Mouse (Mus musculus) kidney, postnatal 36 days (tissue): Measurements from ENCODE around the gene Sgip1.

Experiments
- DNase-seq, 2 experiments: peaks; one replicate each; pipeline ENCODE4 v3.0.0; 2021 to 2022; ENCODE audit warnings: mixed read lengths in 2 of 2

Gene Sgip1

DNA sequence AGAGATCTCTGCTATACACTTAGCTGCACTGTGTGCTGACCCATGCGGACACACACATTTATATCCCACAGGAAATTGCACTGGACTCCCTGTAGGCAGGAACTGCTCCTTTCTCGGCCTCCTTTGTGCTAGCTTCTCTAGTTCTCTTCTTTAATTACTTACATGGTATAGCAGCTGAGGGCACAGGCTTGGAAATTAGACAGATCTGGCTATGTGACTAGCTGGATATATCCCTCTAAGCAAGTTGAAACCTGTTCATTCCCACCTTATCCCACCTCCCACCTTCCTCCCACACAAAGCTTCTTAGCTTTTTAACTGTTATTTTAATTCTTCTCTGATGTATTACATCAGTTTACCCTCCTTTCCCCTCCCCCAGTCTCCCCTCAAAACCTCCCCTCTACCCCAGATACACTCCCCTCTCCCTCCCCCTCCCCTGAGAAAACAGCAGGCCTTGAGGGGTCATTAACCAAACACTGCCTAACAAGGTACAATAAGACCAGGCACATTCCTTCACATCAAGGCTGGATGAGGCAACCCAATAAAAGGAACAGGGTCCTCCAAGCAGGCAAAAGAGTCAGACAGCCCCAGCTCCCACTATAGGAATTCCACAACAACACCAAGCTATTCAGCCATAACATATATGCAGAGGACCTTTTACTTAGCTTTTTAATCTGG lies 34.6 kb downstream of the Sgip1 start:
- no peak for DNase-seq

GRCm38 (mm10) chr4:102779902-102780301 lies 38.8 kb downstream of the Sgip1 start:
- no peak for DNase-seq

DNA sequence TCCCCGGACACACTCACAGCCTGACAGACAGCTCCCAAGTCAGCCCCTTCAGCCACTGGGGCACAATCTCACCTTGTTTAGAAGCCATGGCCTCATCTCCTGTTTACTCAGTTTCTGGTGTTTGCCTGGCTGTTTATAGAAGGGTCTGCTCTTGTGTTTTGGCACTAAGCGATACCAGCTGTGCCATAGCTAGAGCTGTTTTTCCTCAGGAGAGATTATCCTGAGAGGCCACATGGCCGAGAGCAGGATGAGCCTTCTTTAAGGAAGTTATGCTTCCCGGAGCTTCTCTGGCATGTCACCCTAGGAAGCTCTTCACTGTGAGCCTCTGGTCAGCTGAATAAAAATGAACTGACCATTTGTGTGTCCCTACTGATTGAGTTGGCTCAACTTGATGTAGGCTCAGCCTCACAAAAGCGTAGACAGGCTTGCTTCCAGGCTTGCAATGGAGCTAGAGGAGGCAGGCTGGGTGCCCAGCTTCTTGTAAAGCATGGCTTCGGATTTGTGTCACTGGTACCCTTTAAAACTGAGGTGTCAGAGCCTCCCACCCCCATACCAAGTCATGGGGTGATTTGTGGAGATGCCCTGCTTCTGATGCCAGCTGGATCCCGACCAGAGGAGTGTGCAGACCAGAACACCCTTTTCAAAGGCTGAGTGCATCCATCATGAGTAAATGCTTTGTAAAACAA lies 42.1 kb downstream of the Sgip1 start:
- DNase-seq: no peak

DNA sequence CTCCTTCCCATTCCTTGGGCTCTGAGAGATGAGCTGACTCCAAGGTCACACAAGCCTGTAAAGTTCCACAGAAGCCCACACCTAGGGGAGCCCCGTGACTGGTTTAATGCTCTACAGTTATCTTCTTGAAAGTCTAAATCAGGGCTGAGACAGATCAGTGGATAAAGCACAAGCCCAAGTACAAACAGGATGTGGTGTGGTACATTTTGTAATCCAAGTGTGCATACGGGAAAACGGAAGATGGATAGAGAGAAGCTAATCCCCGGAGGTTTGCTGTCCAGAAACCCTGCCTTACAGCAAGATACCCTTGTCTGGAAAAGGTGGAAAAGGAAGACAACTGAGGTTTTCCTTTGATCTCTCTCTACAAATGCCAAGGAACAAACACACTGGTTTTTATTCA lies 44.1 kb downstream of the Sgip1 start:
- no peak for DNase-seq

- DNase-seq: peak; percentile 24 to 27
These were observed 51.1 kb downstream of the Sgip1 start for GRCm38 (mm10) chr4:102792100-102792790.

GRCm38 (mm10) chr4:102801471-102801870 lies 60.4 kb downstream of the Sgip1 start:
- DNase-seq: no peak

DNA sequence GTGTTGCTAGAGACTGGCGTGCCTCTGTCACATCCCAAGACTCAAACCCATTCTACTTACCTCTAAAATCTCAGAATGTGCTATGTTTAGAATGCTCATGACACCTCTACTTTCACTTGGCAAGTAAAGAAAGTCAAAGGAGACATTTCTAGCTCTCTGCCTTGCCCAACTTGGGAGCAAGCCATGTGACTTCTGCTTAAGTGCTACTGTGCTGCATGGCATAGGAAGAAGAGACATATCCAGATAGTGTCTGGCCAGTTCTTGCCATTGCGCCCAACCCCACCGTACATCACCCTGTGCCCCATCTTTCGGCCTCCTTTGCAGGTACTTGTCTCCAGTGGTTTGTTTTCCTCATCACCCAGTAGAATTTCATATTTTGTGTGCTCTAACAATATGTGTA lies 60.8 kb downstream of the Sgip1 start:
- no peak for DNase-seq

- no peak for DNase-seq
These were observed 63.5 kb downstream of the Sgip1 start for GRCm38 (mm10) chr4:102804611-102805010.

DNA sequence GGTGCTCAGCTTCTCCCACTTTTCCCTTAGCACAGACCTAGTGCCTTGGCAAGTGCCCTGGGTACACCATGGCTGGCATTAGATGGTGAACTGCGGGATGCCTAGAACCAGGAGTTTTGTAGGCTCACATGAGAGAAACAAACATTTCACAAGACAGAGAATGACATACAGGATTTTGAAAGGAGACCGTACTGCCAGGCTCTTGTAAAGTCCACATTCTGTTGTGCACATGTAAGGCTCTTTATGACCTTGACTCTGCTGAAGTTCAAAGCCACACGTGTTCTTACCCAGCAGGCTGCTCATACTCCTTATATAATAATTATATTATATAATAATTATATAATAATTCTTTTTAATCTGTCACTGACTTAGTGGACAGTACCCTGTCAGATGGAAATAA lies 65.9 kb downstream of the Sgip1 start:
- DNase-seq: no peak

DNA sequence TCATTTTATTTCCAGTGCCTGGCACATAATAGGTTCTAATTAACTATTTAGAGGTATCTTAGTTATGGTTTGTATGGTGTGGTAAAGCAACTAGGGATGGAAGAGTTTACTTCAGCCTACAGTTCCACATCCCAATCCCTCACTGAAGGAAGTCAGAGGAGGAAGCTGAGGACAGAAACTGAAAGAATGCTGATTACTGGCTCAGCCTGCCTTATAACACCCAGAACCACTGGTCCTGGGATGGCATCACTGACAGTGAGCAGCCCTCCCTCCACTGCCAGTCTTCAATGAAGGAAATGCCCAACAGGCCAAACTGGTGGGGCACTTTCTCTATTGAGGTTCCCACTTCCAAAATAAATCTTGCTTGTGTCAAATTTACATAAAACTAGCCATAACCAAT lies 67.2 kb downstream of the Sgip1 start:
- no peak for DNase-seq

DNA sequence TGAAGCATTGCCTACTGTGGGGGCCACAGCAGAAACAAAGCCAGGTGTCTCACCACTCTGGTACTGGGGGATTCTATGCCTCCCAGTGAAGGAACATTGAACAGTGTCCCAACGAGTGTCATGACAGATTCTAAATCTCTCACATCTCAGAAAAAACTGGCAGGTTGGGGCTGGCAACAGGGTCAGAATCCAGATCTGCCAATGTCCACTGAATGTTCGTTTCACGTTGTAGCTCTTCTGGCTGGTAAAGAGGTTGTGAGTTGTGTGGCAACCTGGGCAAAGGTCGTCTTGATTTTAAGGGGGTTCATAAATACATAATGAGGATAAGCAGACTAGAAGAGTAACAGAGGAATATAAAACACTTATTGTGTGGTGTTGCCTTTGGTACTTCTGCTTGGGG lies 68.2 kb downstream of the Sgip1 start:
- no peak for DNase-seq

DNA sequence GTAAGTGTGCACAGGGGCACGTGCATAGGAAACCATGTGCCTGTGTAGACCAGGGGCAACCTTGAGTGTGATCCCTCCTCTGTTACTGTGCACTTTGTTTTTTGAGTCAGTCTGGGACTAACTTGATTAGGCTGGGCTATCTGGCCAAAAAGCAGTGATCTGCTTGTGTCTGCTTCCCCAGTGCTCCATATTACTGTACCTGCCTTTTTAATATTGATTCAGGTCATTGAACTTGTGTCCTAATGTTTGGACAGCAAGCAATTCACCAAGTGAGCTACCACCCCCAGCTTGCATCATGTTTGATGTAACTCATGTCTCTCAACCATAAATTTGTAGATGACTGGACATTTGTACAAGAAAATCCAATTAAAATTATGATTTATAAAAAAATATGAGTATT lies 69.2 kb downstream of the Sgip1 start:
- DNase-seq: no peak

DNA sequence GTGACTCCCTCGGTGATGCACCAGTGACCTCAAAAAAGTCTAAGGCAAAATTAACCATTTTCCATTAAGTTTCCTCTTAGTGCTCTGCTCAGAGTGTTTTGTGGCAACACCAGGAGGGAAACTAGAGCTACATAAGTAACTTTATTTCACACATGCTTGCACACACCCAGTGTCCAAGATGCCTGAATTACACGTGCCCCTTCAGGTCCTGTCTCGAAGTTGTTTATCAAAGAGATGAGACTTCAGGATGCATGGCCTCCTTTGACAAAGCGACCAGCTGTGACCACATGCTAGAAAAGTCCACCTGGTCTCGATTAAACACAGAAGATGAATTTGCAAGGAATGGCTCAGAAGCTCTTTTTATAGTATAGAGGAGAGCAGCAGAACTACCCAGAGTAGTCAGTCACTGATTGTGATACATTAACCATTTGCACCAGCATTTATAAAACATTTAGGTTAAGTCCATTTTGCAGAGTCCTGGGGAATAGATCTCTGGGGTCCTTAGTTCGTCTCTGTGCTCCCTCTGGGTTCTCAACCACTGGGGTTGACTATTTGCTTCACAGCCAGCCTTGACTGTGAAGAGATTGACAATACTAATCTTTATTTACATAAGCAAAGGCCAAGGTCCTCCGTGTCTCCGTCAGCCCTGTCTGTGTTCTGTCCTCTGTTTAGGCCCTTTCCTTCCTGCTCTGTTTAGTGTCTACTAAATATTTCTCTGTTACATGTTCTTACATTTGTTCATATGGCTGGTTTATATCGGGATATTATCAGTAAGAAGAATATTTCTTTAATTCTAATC lies 70.1 kb downstream of the Sgip1 start:
- no peak for DNase-seq

DNA sequence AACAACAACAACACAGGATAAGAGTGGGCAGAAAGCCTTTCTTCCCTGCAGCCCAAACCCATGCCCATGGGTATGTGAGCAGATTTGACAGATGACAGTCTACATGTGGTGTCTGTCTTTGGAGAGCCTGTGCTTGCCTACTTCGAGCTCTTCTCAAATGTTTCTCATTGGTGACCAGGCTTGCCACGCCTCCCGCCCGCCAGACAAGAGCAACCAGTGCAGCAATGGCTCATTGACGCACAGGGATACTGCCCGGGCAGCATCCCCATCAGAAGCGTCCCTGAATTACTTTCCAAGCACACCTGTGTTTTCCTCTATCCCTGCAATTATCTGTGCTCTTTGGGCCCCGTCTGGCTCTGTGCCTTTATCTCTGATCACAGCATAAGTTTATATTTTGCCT lies 72.2 kb downstream of the Sgip1 start:
- DNase-seq: no peak

GRCm38 (mm10) chr4:102821786-102822185 lies 80.7 kb downstream of the Sgip1 start:
- no peak for DNase-seq

GRCm38 (mm10) chr4:102824494-102824893 lies 83.4 kb downstream of the Sgip1 start:
- DNase-seq: no peak

DNA sequence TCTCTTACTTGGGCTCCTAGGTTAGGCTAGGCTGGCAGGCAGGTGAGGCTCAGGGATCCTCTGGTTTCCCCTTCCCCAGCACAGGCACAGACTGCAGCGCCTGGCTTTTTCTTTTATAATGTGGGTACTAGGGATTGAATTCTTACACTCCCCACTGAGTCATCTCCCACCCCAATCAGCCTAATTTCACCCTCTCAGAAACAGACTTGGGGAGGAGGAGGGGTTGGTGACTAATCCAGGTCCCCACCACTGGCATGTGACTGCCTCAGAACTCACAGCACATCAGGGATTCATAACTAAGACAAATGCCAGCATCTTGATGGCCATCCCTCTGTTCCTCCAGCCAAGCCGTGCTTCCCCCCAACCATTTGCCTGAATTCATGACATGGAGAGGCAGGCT lies 85.1 kb downstream of the Sgip1 start:
- no peak for DNase-seq

DNA sequence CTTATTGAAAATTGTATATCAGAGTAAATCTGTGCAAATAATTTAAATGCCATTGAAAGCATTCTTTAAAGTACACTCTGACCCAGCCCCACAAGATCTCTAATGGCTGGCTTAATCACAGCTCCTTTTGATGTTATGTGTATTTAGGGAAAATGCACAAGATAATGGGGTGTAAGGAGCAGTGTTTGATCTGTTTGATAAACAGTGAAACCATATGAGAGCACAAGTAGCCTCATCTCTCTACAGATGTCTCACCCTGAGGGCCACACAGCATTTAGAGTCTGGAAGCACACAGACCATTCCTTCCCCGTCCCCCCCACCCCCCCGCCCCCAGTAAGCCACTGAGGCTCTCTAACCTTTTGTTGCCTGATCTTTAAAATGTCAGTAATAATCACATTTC lies 87.4 kb downstream of the Sgip1 start:
- DNase-seq: no peak

- DNase-seq: no peak
These were observed 92.1 kb downstream of the Sgip1 start for GRCm38 (mm10) chr4:102833191-102833590.

GRCm38 (mm10) chr4:102833726-102834125 lies 92.6 kb downstream of the Sgip1 start:
- DNase-seq: no peak

DNA sequence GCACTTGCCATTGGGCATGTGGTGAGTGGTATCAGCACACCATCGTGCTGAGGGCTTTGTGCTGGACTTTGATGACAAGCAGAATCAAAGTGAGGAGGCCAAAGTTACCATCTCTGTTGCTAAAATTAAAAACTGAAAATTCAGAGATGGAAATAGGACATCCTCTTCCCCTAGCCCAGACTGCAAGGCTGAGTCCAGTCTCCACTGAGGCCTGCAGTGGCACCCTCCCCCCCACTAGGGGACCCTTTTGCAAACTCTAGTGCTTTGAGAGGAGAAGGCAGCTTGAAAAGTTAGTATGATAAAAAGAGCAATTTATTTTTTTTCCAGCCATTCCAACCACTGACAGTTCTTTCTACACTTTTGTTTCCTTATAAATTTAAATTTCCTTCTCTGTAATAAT lies 93.6 kb downstream of the Sgip1 start:
- no peak for DNase-seq

DNA sequence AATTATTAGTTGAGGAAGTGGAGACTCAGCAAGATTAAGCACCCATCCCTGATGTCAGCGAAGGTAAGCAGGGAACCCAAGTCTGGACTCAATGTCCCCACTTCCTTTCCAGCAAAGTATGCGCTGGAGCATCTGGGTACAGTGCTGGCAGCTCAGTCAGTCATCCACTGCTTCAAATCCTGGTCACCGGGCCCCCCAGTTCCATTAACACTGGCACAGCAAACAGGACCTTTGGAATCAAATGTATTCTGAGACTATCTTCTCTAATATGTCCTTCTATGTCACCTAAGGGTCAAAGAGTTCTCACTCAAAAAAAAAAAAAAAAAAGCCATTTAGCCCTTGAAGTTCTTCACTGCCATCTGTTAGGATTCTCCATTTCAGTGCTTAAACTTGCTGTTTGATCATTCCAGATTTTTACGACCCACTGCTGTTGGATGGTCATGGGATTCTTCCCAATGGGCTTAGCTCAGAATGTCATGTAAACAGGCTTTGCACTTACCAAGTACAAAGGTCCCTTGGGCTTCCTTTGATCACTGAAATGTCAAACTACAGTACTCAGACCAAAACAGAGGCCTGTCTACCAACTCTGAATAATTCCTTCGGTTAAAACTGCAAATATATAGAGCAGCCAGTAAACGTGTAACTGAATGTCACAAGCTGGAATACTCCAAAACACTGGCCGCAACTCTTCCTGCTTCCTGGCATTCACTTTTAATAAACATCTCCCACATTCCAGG lies 99.1 kb downstream of the Sgip1 start:
- DNase-seq: peak; percentile 10 to 60
